Mouse (Mus musculus): ENCODE results near the gene Cpsf4l.

GRCm38 (mm10) chr11:113666205-113666604 is 43.6 kb downstream of the Cpsf4l start:
- TF ChIP-seq GATA1 (IDR thresholded peaks at IDR 0.05; ENCODE audit: low read length) (peak; percentile 54), TAL1 (IDR thresholded peaks at IDR 0.05; ENCODE audit: low read length) (no peak)

Data from erythroblast, embryonic 14.5 days (primary cell).